ENCODE assay signal across 9 mouse cellular contexts in the genomic region with DNA sequence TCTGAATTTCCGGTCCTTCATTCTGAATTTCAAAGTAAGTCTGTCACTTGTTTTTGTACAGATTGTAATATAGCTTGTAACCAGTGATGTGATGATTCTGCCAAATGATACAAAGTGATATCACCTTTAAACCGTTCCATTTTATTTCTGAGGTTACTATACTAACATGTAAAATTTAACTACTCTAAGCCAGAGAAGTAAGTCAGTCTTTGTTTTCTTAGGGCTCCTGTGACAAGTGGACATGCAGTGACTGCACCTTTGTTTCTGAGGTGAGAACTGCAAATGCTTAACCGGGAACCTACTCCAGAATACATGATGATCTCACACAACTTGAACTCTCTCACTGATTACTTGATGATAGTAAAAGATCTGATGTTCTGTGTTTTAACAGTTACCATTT. TPM values are rescaled to one million over a fixed set of nuclear protein-coding genes. Genes with fewer than 3 reads are reported as not detected.
DNase-seq lines count a peak whose midpoint lies in the region; ATAC-seq lines count a peak whose summit lies in the region.
"Had no signal": no experiment of that assay in that cellular context is flagged by ENCODE, and none has a peak within 500 bp of the region (broad histone marks: within the 10 kb centered on the region; RNA-seq: fewer than 3 reads in every experiment).

No protein-coding gene starts in this region.

- no peaks in the 10 kb centered on the region for H3K9me3 ChIP-seq in lung, embryonic 15.5 days
- H3K9me3 ChIP-seq in embryonic facial prominence, embryonic 14.5 days (ENCODE audit: control insufficient read depth, low read length), result no peaks in the 10 kb centered on the region
- no peaks in the 10 kb centered on the region for H3K9me3 ChIP-seq in limb, embryonic 12.5 days
- H3K9me3 ChIP-seq in stomach, embryonic 14.5 days (ENCODE audit: control insufficient read depth, low read depth, low read length), result no peaks in the 10 kb centered on the region

- peak overlapping the region; percentile 67 for H3K4me2 ChIP-seq in lung, embryonic 15.5 days
- H3K4me2 ChIP-seq in embryonic facial prominence, embryonic 14.5 days (ENCODE audit: low read depth, low read length), result peak overlapping the region; percentile 85
- H3K4me2 ChIP-seq in limb, embryonic 12.5 days, result peak overlapping the region; percentile 93
- peak overlapping the region; percentile 69 for H3K4me2 ChIP-seq in stomach, embryonic 14.5 days (replicated peaks; ENCODE audit: low read depth, low read length)

- peak overlapping the region; percentile 64 for H3K4me3 ChIP-seq in lung, embryonic 15.5 days
- H3K4me3 ChIP-seq in embryonic facial prominence, embryonic 14.5 days (ENCODE audit: low read depth, low read length), result peak overlapping the region; percentile 70
- peak overlapping the region; percentile 74 for H3K4me3 ChIP-seq in limb, embryonic 12.5 days (replicated peaks)
- H3K4me3 ChIP-seq in stomach, embryonic 14.5 days (ENCODE audit: low read depth, low read length), result peak overlapping the region; percentile 87

- H3K27me3 ChIP-seq in lung, embryonic 15.5 days, result no peaks in the 10 kb centered on the region
- H3K27me3 ChIP-seq in embryonic facial prominence, embryonic 14.5 days (replicated peaks; ENCODE audit: control insufficient read depth, insufficient read depth, low read length), result no peaks in the 10 kb centered on the region
- no peaks in the 10 kb centered on the region for H3K27me3 ChIP-seq in limb, embryonic 12.5 days
- no peaks in the 10 kb centered on the region for H3K27me3 ChIP-seq in stomach, embryonic 14.5 days (ENCODE audit: control insufficient read depth, insufficient read depth, low read length)

- peaks cover 24% of the 10 kb centered on the region for H3K36me3 ChIP-seq in lung, embryonic 15.5 days
- peaks cover 43% of the 10 kb centered on the region for H3K36me3 ChIP-seq in embryonic facial prominence, embryonic 14.5 days (ENCODE audit: control insufficient read depth, insufficient read depth, low read length)
- H3K36me3 ChIP-seq in limb, embryonic 12.5 days, result peaks cover 51% of the 10 kb centered on the region
- peaks cover 26% of the 10 kb centered on the region; the same call in 1 of the 2 replicates for H3K36me3 ChIP-seq in stomach, embryonic 14.5 days (ENCODE audit: control insufficient read depth, insufficient read depth, low read length)

- H3K9ac ChIP-seq in lung, embryonic 15.5 days, result no peak overlapping the region
- peak overlapping the region; percentile 68 for H3K9ac ChIP-seq in embryonic facial prominence, embryonic 14.5 days (ENCODE audit: low read depth, low read length)
- no peak overlapping the region for H3K9ac ChIP-seq in limb, embryonic 12.5 days (replicated peaks)
- peak overlapping the region; percentile 29; the same call in 1 of the 2 replicates for H3K9ac ChIP-seq in stomach, embryonic 14.5 days (replicated peaks; ENCODE audit: low read depth, low read length)

- H3K27ac ChIP-seq in lung, embryonic 15.5 days, result 0 out of 2 replicates have a peak overlapping the region, but pooled peaks have one; percentile 3
- H3K27ac ChIP-seq in embryonic facial prominence, embryonic 14.5 days (replicated peaks; ENCODE audit: low read depth, low read length), result peak overlapping the region; percentile 90
- H3K27ac ChIP-seq in limb, embryonic 12.5 days, result 0 out of 2 replicates have a peak overlapping the region, but pooled peaks have one; percentile 17
- no peak overlapping the region for H3K27ac ChIP-seq in stomach, embryonic 14.5 days (ENCODE audit: low read length)

- no peak for ATAC-seq in lung, embryonic 15.5 days (ENCODE audit: borderline replicate concordance, extremely low read depth, low FRiP score, low TSS enrichment)
- no peak for ATAC-seq in embryonic facial prominence, embryonic 14.5 days (ENCODE audit: low read depth)
- ATAC-seq in limb, embryonic 12.5 days (ENCODE audit: insufficient number of reproducible peaks, insufficient read depth, low FRiP score, low TSS enrichment, low read depth), result no peak
- no peak for ATAC-seq in stomach, embryonic 14.5 days (ENCODE audit: insufficient number of reproducible peaks, insufficient read depth, low FRiP score, low read depth)

- H3K4me1 ChIP-seq in lung, embryonic 15.5 days, result peaks cover 14% of the 10 kb centered on the region; the same call in 1 of the 2 replicates
- H3K4me1 ChIP-seq in embryonic facial prominence, embryonic 14.5 days (ENCODE audit: control insufficient read depth, insufficient read depth, low read length), result 0 out of 2 replicates have a peak, but pooled peaks cover 3% of the 10 kb centered on the region
- H3K4me1 ChIP-seq in limb, embryonic 12.5 days (replicated peaks), result peaks cover 17% of the 10 kb centered on the region
- H3K4me1 ChIP-seq in stomach, embryonic 14.5 days (ENCODE audit: control insufficient read depth, insufficient read depth, low read length), result peaks cover 4% of the 10 kb centered on the region; the same call in 1 of the 2 replicates

- intact Hi-C loops in left cerebral cortex, postnatal 4 days (cut with DNase I), result no loop called here

- WGBS in lung, embryonic 15.5 days, result 27% methylated on average over 3 of the region's 3 CpGs
- 34% methylated on average over 3 of the region's 3 CpGs for WGBS in embryonic facial prominence, embryonic 14.5 days
- WGBS in limb, embryonic 12.5 days, result 46% methylated on average over 3 of the region's 3 CpGs
- 34% methylated on average over 3 of the region's 3 CpGs for WGBS in stomach, embryonic 14.5 days

- DNase-seq in lung, postnatal 10 days, result no peak
- DNase-seq in embryonic facial prominence, embryonic 14.5 days (ENCODE audit: low spot score), result no peak
- no peak for DNase-seq in frontal cortex, postnatal 36 days (ENCODE audit: low spot score in 2 of 2)
- no peak for DNase-seq in retina, postnatal 1 day
- DNase-seq in left cerebral cortex, postnatal 4 days, result no peak
- DNase-seq: adrenal gland, postnatal 25 days had no signal

RNA-seq across cellular contexts. Expression of gene Zbtb37, which starts 3.4 kb away (rescaled TPM):
- polyA plus RNA-seq in lung, embryonic 15.5 days (2015; fragmentation: Nextera tagmentation; extraction: Ambion mirVana), result 8.1 and 9.0 TPM in 2 replicates
- polyA plus RNA-seq in embryonic facial prominence, embryonic 14.5 days (2014; fragmentation: Nextera tagmentation; extraction: Ambion mirVana), result 7.8 and 10.5 TPM in 2 replicates
- polyA plus RNA-seq in limb, embryonic 12.5 days (2016; fragmentation: Nextera tagmentation; extraction: Ambion mirVana), result 8.5 and 11.1 TPM in 2 replicates
- polyA plus RNA-seq in stomach, embryonic 14.5 days (2014; fragmentation: Nextera tagmentation; extraction: Ambion mirVana), result 12.7 and 14.1 TPM in 2 replicates
- total RNA-seq in left cerebral cortex, postnatal 4 days (2021), result 10 to 100 TPM; 39.2 to 46.5 TPM

RNA-seq across cellular contexts. Expression of gene Dars2, which starts 32.5 kb away (rescaled TPM):
- polyA plus RNA-seq in lung, embryonic 15.5 days (2015; fragmentation: Nextera tagmentation; extraction: Ambion mirVana), result 34.3 and 35.1 TPM in 2 replicates
- 24.2 and 31.2 TPM in 2 replicates for polyA plus RNA-seq in embryonic facial prominence, embryonic 14.5 days (2014; fragmentation: Nextera tagmentation; extraction: Ambion mirVana)
- 35.7 and 37.5 TPM in 2 replicates for polyA plus RNA-seq in limb, embryonic 12.5 days (2016; fragmentation: Nextera tagmentation; extraction: Ambion mirVana)
- polyA plus RNA-seq in stomach, embryonic 14.5 days (2014; fragmentation: Nextera tagmentation; extraction: Ambion mirVana), result 26.1 and 31.2 TPM in 2 replicates
- 10 to 100 TPM; 22.4 to 25.7 TPM for total RNA-seq in left cerebral cortex, postnatal 4 days (2021)

RNA-seq across cellular contexts. Expression of gene Cenpl, which starts 32.5 kb away (rescaled TPM):
- polyA plus RNA-seq in lung, embryonic 15.5 days (2015; fragmentation: Nextera tagmentation; extraction: Ambion mirVana), result 35.4 and 35.9 TPM in 2 replicates
- polyA plus RNA-seq in embryonic facial prominence, embryonic 14.5 days (2014; fragmentation: Nextera tagmentation; extraction: Ambion mirVana), result 22.6 and 25.6 TPM in 2 replicates
- polyA plus RNA-seq in limb, embryonic 12.5 days (2016; fragmentation: Nextera tagmentation; extraction: Ambion mirVana), result 40.4 and 40.7 TPM in 2 replicates
- polyA plus RNA-seq in stomach, embryonic 14.5 days (2014; fragmentation: Nextera tagmentation; extraction: Ambion mirVana), result 28.7 and 32.7 TPM in 2 replicates
- 1 to 10 TPM; 3.5 to 4.7 TPM for total RNA-seq in left cerebral cortex, postnatal 4 days (2021)

RNA-seq across cellular contexts. Expression of gene Serpinc1, which starts 59.6 kb away (rescaled TPM):
- polyA plus RNA-seq in lung, embryonic 15.5 days (2015; fragmentation: Nextera tagmentation; extraction: Ambion mirVana), result 2.3 and 3.7 TPM in 2 replicates
- polyA plus RNA-seq in embryonic facial prominence, embryonic 14.5 days (2014; fragmentation: Nextera tagmentation; extraction: Ambion mirVana), result 1.9 and 2.6 TPM in 2 replicates
- 2.8 TPM in 2 replicates for polyA plus RNA-seq in limb, embryonic 12.5 days (2016; fragmentation: Nextera tagmentation; extraction: Ambion mirVana)
- polyA plus RNA-seq in stomach, embryonic 14.5 days (2014; fragmentation: Nextera tagmentation; extraction: Ambion mirVana), result 2.0 and 2.4 TPM in 2 replicates
- under 1 TPM; 0.22 to 0.34 TPM for total RNA-seq in left cerebral cortex, postnatal 4 days (2021)

Comparison
In these comparisons a context has a peak if more than half of its experiments do, and no peak if none do; other contexts are left out.
1. H3K9ac ChIP-seq: peak in embryonic facial prominence, embryonic 14.5 days (single experiment) and stomach, embryonic 14.5 days (single experiment); none in lung, embryonic 15.5 days (single experiment) and limb, embryonic 12.5 days (single experiment).
2. Peak in every context shown above with its lines, with median percentiles within 50 percentile points of each other: H3K4me2 ChIP-seq and H3K4me3 ChIP-seq.